Mouse (Mus musculus): Measurements from ENCODE around the gene Skor1.

GRCm38 (mm10) chr9:63098887-63099286 lies 49.9 kb downstream of the Skor1 start:
- no peak for TF ChIP-seq CTCF (IDR thresholded peaks at IDR 0.05; ENCODE audit: low read depth)
- no peak for TF ChIP-seq EP300 (IDR thresholded peaks at IDR 0.05; ENCODE audit: low read depth)

Data from liver, embryonic 14.5 days (tissue).